Mouse (Mus musculus): Measurements from ENCODE around the gene Ugt3a1. TPM values are rescaled to one million over a fixed set of nuclear protein-coding genes. Genes with fewer than 3 reads are reported as not detected.

Ugt3a1 gene
- polyA plus RNA-seq, 1 experiment from 2014 or later: not detected

DNA sequence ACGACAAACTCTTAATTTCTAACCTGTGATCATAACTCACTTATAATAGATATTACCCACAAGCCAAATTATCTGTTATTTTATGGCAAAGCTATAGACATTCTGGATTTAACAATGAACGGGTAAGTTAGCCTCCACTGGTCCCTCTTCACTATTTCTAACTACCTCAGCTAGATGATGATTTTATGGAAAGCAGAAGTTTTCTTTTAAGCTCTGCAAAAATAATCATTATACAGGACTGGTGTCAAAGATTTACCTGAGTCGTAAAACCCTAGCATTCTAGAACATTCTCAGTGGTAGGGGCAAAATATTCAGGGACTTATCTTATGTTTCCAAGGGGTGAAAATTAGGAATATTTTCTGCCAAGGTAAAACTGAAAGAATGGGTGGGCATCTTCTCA is 59.9 kb downstream of the Ugt3a1 start:
- no peaks in the 10 kb centered on the region for H3K4me1 ChIP-seq (replicated peaks; ENCODE audit: control insufficient read depth, insufficient read depth, low read length)
- 73% methylated on average over 3 of the region's 3 CpGs for WGBS
- no peaks in the 10 kb centered on the region for H3K27me3 ChIP-seq (replicated peaks; ENCODE audit: control insufficient read depth, insufficient read depth, low read length)
- no peaks in the 10 kb centered on the region for H3K9me3 ChIP-seq (ENCODE audit: control insufficient read depth)
- H3K9ac ChIP-seq (ENCODE audit: low read depth, low read length): no peak overlapping the region
- H3K4me2 ChIP-seq (replicated peaks; ENCODE audit: low read depth): no peak overlapping the region
- ATAC-seq: no peak
- no peak overlapping the region for H3K4me3 ChIP-seq (ENCODE audit: low read depth, low read length)
- no peak for TF ChIP-seq CTCF (IDR thresholded peaks at IDR 0.05; ENCODE audit: low read depth)
- no peaks in the 10 kb centered on the region for H3K36me3 ChIP-seq (ENCODE audit: control insufficient read depth, insufficient read depth)
- H3K27ac ChIP-seq (ENCODE audit: low read depth, low read length): no peak overlapping the region

DNA sequence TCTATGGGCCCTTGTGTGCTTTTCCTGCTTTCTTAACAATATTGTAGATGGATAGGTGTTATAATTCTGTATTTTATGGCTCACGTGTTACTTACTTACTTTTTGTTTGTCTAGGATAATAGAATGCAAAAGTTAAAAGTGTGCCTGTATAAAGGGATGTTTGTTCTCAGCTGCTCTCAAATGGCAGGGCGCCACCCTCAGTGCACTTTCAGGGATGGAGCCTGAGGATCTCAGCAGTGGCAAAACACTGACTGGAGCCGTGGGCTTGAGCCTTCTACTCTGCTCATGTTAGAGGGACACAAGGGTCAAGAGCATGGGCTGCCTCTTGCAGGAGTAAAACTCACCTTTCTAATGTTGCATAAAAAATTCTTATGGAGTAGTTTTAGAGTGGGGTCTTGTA is 60.3 kb downstream of the Ugt3a1 start:
- ATAC-seq: no peak
- H3K9ac ChIP-seq (ENCODE audit: low read depth, low read length): no peak overlapping the region
- H3K27me3 ChIP-seq (replicated peaks; ENCODE audit: control insufficient read depth, insufficient read depth, low read length): no peaks in the 10 kb centered on the region
- no peak for TF ChIP-seq CTCF (IDR thresholded peaks at IDR 0.05; ENCODE audit: low read depth)
- no peak overlapping the region for H3K4me2 ChIP-seq (replicated peaks; ENCODE audit: low read depth)
- H3K4me3 ChIP-seq (ENCODE audit: low read depth, low read length): no peak overlapping the region
- no peak overlapping the region for H3K27ac ChIP-seq (ENCODE audit: low read depth, low read length)
- WGBS: 58% methylated on average over 3 of the region's 3 CpGs
- no peaks in the 10 kb centered on the region for H3K4me1 ChIP-seq (replicated peaks; ENCODE audit: control insufficient read depth, insufficient read depth, low read length)
- no peaks in the 10 kb centered on the region for H3K36me3 ChIP-seq (ENCODE audit: control insufficient read depth, insufficient read depth)
- H3K9me3 ChIP-seq (ENCODE audit: control insufficient read depth): no peaks in the 10 kb centered on the region

DNA sequence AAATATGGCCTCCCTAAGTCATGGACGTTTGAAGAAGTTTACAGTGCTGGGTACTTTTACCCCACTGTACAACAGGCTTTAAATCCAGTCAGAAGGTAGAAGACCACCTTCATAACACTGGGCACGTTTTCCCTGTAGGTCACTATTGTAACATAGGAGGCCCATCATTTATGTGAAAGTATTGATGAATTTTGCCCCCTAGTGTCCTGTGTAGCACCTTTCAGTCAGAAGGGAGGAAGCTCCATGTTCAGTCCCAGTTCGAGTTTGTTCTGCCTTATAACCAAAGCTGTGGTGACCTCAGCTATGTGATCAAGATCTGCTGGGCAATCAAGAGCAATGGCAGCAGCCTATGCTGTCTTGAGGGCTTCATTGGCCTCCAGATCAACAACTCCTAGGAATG is 72.1 kb downstream of the Ugt3a1 start:
- WGBS: 51% methylated on average over 3 of the region's 3 CpGs
- Histone ChIP-seq H3K9me3 (ENCODE audit: control insufficient read depth) (no peaks in the 10 kb centered on the region), H3K4me2 (replicated peaks; ENCODE audit: low read depth) (no peak overlapping the region), H3K4me3 (ENCODE audit: low read depth, low read length) (no peak overlapping the region), H3K4me1 (replicated peaks; ENCODE audit: control insufficient read depth, insufficient read depth, low read length) (no peaks in the 10 kb centered on the region), H3K27ac (ENCODE audit: low read depth, low read length) (no peak overlapping the region), H3K27me3 (replicated peaks; ENCODE audit: control insufficient read depth, insufficient read depth, low read length) (no peaks in the 10 kb centered on the region), H3K9ac (ENCODE audit: low read depth, low read length) (no peak overlapping the region), H3K36me3 (ENCODE audit: control insufficient read depth, insufficient read depth) (no peaks in the 10 kb centered on the region)
- TF ChIP-seq CTCF (IDR thresholded peaks at IDR 0.05; ENCODE audit: low read depth): 0 out of 2 replicates have a peak, but pooled peaks have one; percentile 12
- ATAC-seq: no peak

DNA sequence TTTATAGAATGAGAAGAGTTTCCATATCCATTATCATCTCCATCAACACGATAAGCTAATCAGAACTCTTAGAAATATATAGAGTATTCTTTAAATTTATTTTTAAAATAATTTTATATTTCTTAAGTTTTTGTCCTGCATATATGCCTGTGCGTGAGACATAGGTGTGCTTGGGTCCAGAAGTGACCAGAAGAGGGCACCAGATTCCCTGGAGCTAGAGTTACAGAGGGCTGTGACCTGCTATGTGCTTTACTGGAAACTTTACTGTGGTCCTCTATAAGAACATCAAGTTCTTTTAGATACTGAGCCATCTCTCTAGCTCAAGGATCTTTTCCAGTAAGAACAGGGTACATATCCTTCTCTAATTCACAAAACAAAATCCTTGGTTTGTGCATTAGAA is 86.1 kb downstream of the Ugt3a1 start:
- Histone ChIP-seq H3K4me3 (ENCODE audit: low read depth, low read length) (no peak overlapping the region), H3K9me3 (ENCODE audit: control insufficient read depth) (no peaks in the 10 kb centered on the region), H3K4me2 (replicated peaks; ENCODE audit: low read depth) (no peak overlapping the region), H3K4me1 (replicated peaks; ENCODE audit: control insufficient read depth, insufficient read depth, low read length) (no peaks in the 10 kb centered on the region), H3K27me3 (replicated peaks; ENCODE audit: control insufficient read depth, insufficient read depth, low read length) (no peaks in the 10 kb centered on the region), H3K27ac (ENCODE audit: low read depth, low read length) (no peak overlapping the region), H3K36me3 (ENCODE audit: control insufficient read depth, insufficient read depth) (no peaks in the 10 kb centered on the region), H3K9ac (ENCODE audit: low read depth, low read length) (no peak overlapping the region)
- peak; percentile 29; the same call in 1 of the 2 replicates for TF ChIP-seq CTCF (IDR thresholded peaks at IDR 0.05; ENCODE audit: low read depth)
- ATAC-seq: no peak
- WGBS: 68% methylated on average over 2 of the region's 2 CpGs

Other genes starting within 250 kb of the Ugt3a1 start
- gene Nadk2, start 205.6 kb upstream of the Ugt3a1 start, polyA plus RNA-seq (2015; fragmentation: Nextera tagmentation; extraction: Ambion mirVana): 37.3 and 38.8 TPM in 2 replicates
- 5.0 and 5.8 TPM in 2 replicates for gene Lmbrd2, start 136.3 kb upstream of the Ugt3a1 start, polyA plus RNA-seq (2015; fragmentation: Nextera tagmentation; extraction: Ambion mirVana)
- 13.9 and 14.7 TPM in 2 replicates for gene Skp2, start 121.5 kb upstream of the Ugt3a1 start, polyA plus RNA-seq (2015; fragmentation: Nextera tagmentation; extraction: Ambion mirVana)
- not detected in 2 replicates for gene Ugt3a2, start 58.7 kb downstream of the Ugt3a1 start, polyA plus RNA-seq (2015; fragmentation: Nextera tagmentation; extraction: Ambion mirVana)
- gene Capsl, start 159.1 kb downstream of the Ugt3a1 start, polyA plus RNA-seq (2015; fragmentation: Nextera tagmentation; extraction: Ambion mirVana): 2.4 and 2.5 TPM in 2 replicates